Mouse (Mus musculus) limb, embryonic 12.5 days (tissue): ENCODE results near the gene Edaradd. TPM values are rescaled to one million over a fixed set of nuclear protein-coding genes. Genes with fewer than 3 reads are reported as not detected.
"Not testable (repeated sequence)": the region's sequence is repeated elsewhere in the genome, so short reads cannot be mapped to it uniquely, and the experiment has no call there.

ENCODE experiments used
- ATAC-seq: fragments of 200-750 bp; cut with Nextera tagmentation; 2 replicates; pipeline ENCODE4 v1.8.0; 2017; ENCODE audit warnings: low read depth, moderate TSS enrichment; ENCODE audit not compliant: insufficient number of reproducible peaks, insufficient read depth, low FRiP score, low TSS enrichment
- H3K27ac ChIP-seq: fragments of 300-500 bp; sonication (generic); 2 replicates; pipeline ENCODE4 v1.5.1; 2016; ENCODE audit warnings: mild to moderate bottlenecking, moderate library complexity
- H3K27me3 ChIP-seq: fragments of 300-500 bp; sonication (generic); 2 replicates; pipeline ENCODE4 v1.6.1; 2016; ENCODE audit warnings: mild to moderate bottlenecking, moderate library complexity
- H3K36me3 ChIP-seq: fragments of 300-500 bp; sonication (generic); 2 replicates; pipeline ENCODE4 v1.6.1; 2016; ENCODE audit warnings: mild to moderate bottlenecking, moderate library complexity
- H3K4me1 ChIP-seq: fragments of 300-500 bp; sonication (generic); replicated peaks from 2 replicates; pipeline ENCODE4 v1.6.1; 2016
- H3K4me2 ChIP-seq: fragments of 300-500 bp; sonication (generic); 2 replicates; pipeline ENCODE4 v1.6.1; 2016; ENCODE audit warnings: mild to moderate bottlenecking, moderate library complexity
- H3K4me3 ChIP-seq: fragments of 300-500 bp; sonication (generic); replicated peaks from 2 replicates; pipeline ENCODE4 v1.5.1; 2016; ENCODE audit warnings: mild to moderate bottlenecking
- H3K9ac ChIP-seq: fragments of 300-500 bp; sonication (generic); replicated peaks from 2 replicates; pipeline ENCODE4 v1.6.1; 2016; ENCODE audit warnings: mild to moderate bottlenecking, moderate library complexity
- H3K9me3 ChIP-seq: fragments of 300-500 bp; sonication (generic); 2 replicates; pipeline ENCODE4 v1.6.1; 2016; ENCODE audit warnings: mild to moderate bottlenecking, moderate library complexity
- WGBS: fragments of 180-500 bp; shearing (Covaris S2); methylation state at CpG from one replicate; pipeline ENCODE4 v1.1.7; 2016; 5-methylcytosine and 5-hydroxymethylcytosine counted together
- polyA plus RNA-seq: library from polyadenylated mRNA; unstranded; fragments of >200 nt; fragmentation: Nextera tagmentation; extraction: Ambion mirVana; gene quantifications from 2 replicates; pipeline ENCODE4 v1.2.1, GENCODE M21; 2016

Gene Edaradd
- polyA plus RNA-seq, 1 experiment from 2014 or later: 2.3 TPM

GRCm38 (mm10) chr13:12478301-12478700 is 41.9 kb downstream of the Edaradd start:
- Histone ChIP-seq H3K36me3 (no peaks in the 10 kb centered on the region), H3K4me3 (no peak overlapping the region), H3K9me3 (no peaks in the 10 kb centered on the region), H3K4me2 (no peak overlapping the region), H3K27me3 (no peaks in the 10 kb centered on the region), H3K27ac (no peak overlapping the region), H3K4me1 (no peaks in the 10 kb centered on the region), H3K9ac (no peak overlapping the region)
- WGBS: 82% methylated on average over 15 of the region's 15 CpGs
- ATAC-seq: no peak

GRCm38 (mm10) chr13:12476886-12477285 is 43.4 kb downstream of the Edaradd start:
- Histone ChIP-seq H3K4me1 (no peaks in the 10 kb centered on the region), H3K36me3 (no peaks in the 10 kb centered on the region), H3K9ac (no peak overlapping the region), H3K27ac (no peak overlapping the region), H3K27me3 (0 out of 2 replicates have a peak, but pooled peaks cover 4% of the 10 kb centered on the region), H3K4me2 (no peak overlapping the region), H3K9me3 (no peaks in the 10 kb centered on the region), H3K4me3 (no peak overlapping the region)
- no peak for ATAC-seq
- 92% methylated on average over 4 of the region's 4 CpGs for WGBS

GRCm38 (mm10) chr13:12475239-12475638 is 45.0 kb downstream of the Edaradd start:
- no peak overlapping the region for H3K27ac ChIP-seq
- no peak for ATAC-seq
- H3K36me3 ChIP-seq: no peaks in the 10 kb centered on the region
- H3K4me3 ChIP-seq: no peak overlapping the region
- H3K9me3 ChIP-seq: no peaks in the 10 kb centered on the region
- H3K9ac ChIP-seq: no peak overlapping the region
- 0 out of 2 replicates have a peak, but pooled peaks cover 4% of the 10 kb centered on the region for H3K27me3 ChIP-seq
- H3K4me2 ChIP-seq: no peak overlapping the region
- H3K4me1 ChIP-seq: no peaks in the 10 kb centered on the region
- 87% methylated on average over 6 of the region's 6 CpGs for WGBS

GRCm38 (mm10) chr13:12473724-12474378 is 46.4 kb downstream of the Edaradd start:
- H3K4me3 ChIP-seq: no peak overlapping the region
- no peak overlapping the region for H3K27ac ChIP-seq
- peak; percentile 71 for ATAC-seq
- 35% methylated on average over 8 of the region's 8 CpGs for WGBS
- no peaks in the 10 kb centered on the region for H3K9me3 ChIP-seq
- no peaks in the 10 kb centered on the region for H3K4me1 ChIP-seq
- H3K4me2 ChIP-seq: no peak overlapping the region
- no peak overlapping the region for H3K9ac ChIP-seq
- no peaks in the 10 kb centered on the region for H3K36me3 ChIP-seq
- 0 out of 2 replicates have a peak, but pooled peaks cover 4% of the 10 kb centered on the region for H3K27me3 ChIP-seq

- H3K4me3 ChIP-seq: no peak overlapping the region
- no peaks in the 10 kb centered on the region for H3K36me3 ChIP-seq
- no peaks in the 10 kb centered on the region for H3K4me1 ChIP-seq
- no peaks in the 10 kb centered on the region for H3K9me3 ChIP-seq
- ATAC-seq: no peak
- 0 out of 2 replicates have a peak, but pooled peaks cover 4% of the 10 kb centered on the region for H3K27me3 ChIP-seq
- H3K9ac ChIP-seq: no peak overlapping the region
- WGBS: 83% methylated on average over 1 of the region's 1 CpGs
- H3K27ac ChIP-seq: no peak overlapping the region
- H3K4me2 ChIP-seq: no peak overlapping the region
These were observed 51.8 kb downstream of the Edaradd start for GRCm38 (mm10) chr13:12468488-12468887.

GRCm38 (mm10) chr13:12464844-12465243 is 55.4 kb downstream of the Edaradd start, which contains the start of gene Lgals8:
TSS of gene Lgals8 (minus strand) at chr13:12464944.
- no peak within 1 kb of the TSS for H3K9ac ChIP-seq
- no peaks in the 10 kb centered on the region for H3K27me3 ChIP-seq
- no peaks in the 10 kb centered on the region for H3K4me1 ChIP-seq
- no peak for ATAC-seq
- H3K4me2 ChIP-seq: no peak within 1 kb of the TSS
- WGBS: 90% methylated on average over 1 of the region's 1 CpGs
- no peak within 1 kb of the TSS for H3K27ac ChIP-seq
- no peak within 1 kb of the TSS for H3K4me3 ChIP-seq
- no peaks in the 10 kb centered on the region for H3K9me3 ChIP-seq
- H3K36me3 ChIP-seq: no peaks in the 10 kb centered on the region

- not testable (repeated sequence) for H3K36me3 ChIP-seq, H3K9me3 ChIP-seq, H3K27ac ChIP-seq, H3K4me1 ChIP-seq, ATAC-seq, H3K4me3 ChIP-seq, H3K27me3 ChIP-seq, H3K9ac ChIP-seq, H3K4me2 ChIP-seq
- 78% methylated on average over 6 of the region's 6 CpGs for WGBS
These were observed 56.1 kb downstream of the Edaradd start for GRCm38 (mm10) chr13:12464159-12464558.

GRCm38 (mm10) chr13:12462623-12463022 is 57.6 kb downstream of the Edaradd start:
- no peak for ATAC-seq
- WGBS: 81% methylated on average over 4 of the region's 4 CpGs
- H3K27ac ChIP-seq: no peak overlapping the region
- no peaks in the 10 kb centered on the region for H3K4me1 ChIP-seq
- H3K4me2 ChIP-seq: no peak overlapping the region
- H3K36me3 ChIP-seq: no peaks in the 10 kb centered on the region
- H3K9ac ChIP-seq: no peak overlapping the region
- no peaks in the 10 kb centered on the region for H3K9me3 ChIP-seq
- H3K27me3 ChIP-seq: no peaks in the 10 kb centered on the region
- H3K4me3 ChIP-seq: no peak overlapping the region

GRCm38 (mm10) chr13:12461730-12462119 is 58.5 kb downstream of the Edaradd start:
- Histone ChIP-seq H3K27me3 (no peaks in the 10 kb centered on the region), H3K4me1 (no peaks in the 10 kb centered on the region), H3K9ac (no peak overlapping the region; the same call in 1 of the 2 replicates), H3K4me2 (peak overlapping the region; percentile 83), H3K9me3 (no peaks in the 10 kb centered on the region), H3K4me3 (peak overlapping the region; percentile 74), H3K27ac (no peak overlapping the region), H3K36me3 (no peaks in the 10 kb centered on the region)
- ATAC-seq: no peak
- 4% methylated on average over 7 of the region's 7 CpGs for WGBS

GRCm38 (mm10) chr13:12460881-12461729 is 59.1 kb downstream of the Edaradd start:
- H3K27ac ChIP-seq: 0 out of 2 replicates have a peak overlapping the region, but pooled peaks have one; percentile 41
- H3K27me3 ChIP-seq: no peaks in the 10 kb centered on the region
- WGBS: 2% methylated on average over 59 of the region's 59 CpGs
- peak overlapping the region; percentile 83 for H3K4me2 ChIP-seq
- peak overlapping the region; percentile 70 for H3K9ac ChIP-seq
- peak; percentile 96 for ATAC-seq
- H3K4me3 ChIP-seq: peak overlapping the region; percentile 74
- H3K4me1 ChIP-seq: no peaks in the 10 kb centered on the region
- no peaks in the 10 kb centered on the region for H3K36me3 ChIP-seq
- H3K9me3 ChIP-seq: no peaks in the 10 kb centered on the region

- H3K27ac ChIP-seq: no peak overlapping the region
- H3K9me3 ChIP-seq: no peaks in the 10 kb centered on the region
- H3K4me1 ChIP-seq: no peaks in the 10 kb centered on the region
- H3K4me2 ChIP-seq: peak overlapping the region; percentile 83
- no peaks in the 10 kb centered on the region for H3K27me3 ChIP-seq
- no peak for ATAC-seq
- peak overlapping the region; percentile 70 for H3K9ac ChIP-seq
- H3K4me3 ChIP-seq: peak overlapping the region; percentile 74
- WGBS: 13% methylated on average over 8 of the region's 8 CpGs
- no peaks in the 10 kb centered on the region for H3K36me3 ChIP-seq
These were observed 59.8 kb downstream of the Edaradd start for GRCm38 (mm10) chr13:12460443-12460842.
